Mouse (Mus musculus): ENCODE results near the gene H2al1k.
"Not testable (repeated sequence)": the region's sequence is repeated elsewhere in the genome, so short reads cannot be mapped to it uniquely, and the experiment has no call there.

The H2al1k gene

GRCm38 (mm10) chrX:9350327-9350726, at the start of gene H2al1k:
H2al1k (plus strand) TSS chrX:9350627.
- not testable (repeated sequence) for DNase-seq

- DNase-seq, result no peak
Measured at GRCm38 (mm10) chrX:9302791-9303190, 47.6 kb upstream of the H2al1k start.

- DNase-seq, result no peak
Measured at GRCm38 (mm10) chrX:9303455-9303854, 47.0 kb upstream of the H2al1k start.

- not testable (repeated sequence) for DNase-seq
Measured at GRCm38 (mm10) chrX:9316457-9316856, 34.0 kb upstream of the H2al1k start.

GRCm38 (mm10) chrX:9327954-9328353, 22.5 kb upstream of the H2al1k start:
- DNase-seq, result not testable (repeated sequence)

- not testable (repeated sequence) for DNase-seq
Measured at GRCm38 (mm10) chrX:9332366-9332962, 18.0 kb upstream of the H2al1k start.

- peak; percentile 9 for DNase-seq
Measured at GRCm38 (mm10) chrX:9333035-9333434, 17.4 kb upstream of the H2al1k start.

- not testable (repeated sequence) for DNase-seq
Measured at GRCm38 (mm10) chrX:9334996-9335395, 15.4 kb upstream of the H2al1k start.

- DNase-seq, result peak; percentile 20
Measured at GRCm38 (mm10) chrX:9374012-9374411, 23.6 kb downstream of the H2al1k start.

GRCm38 (mm10) chrX:9375927-9376326, 25.5 kb downstream of the H2al1k start:
- not testable (repeated sequence) for DNase-seq

Measured in kidney, adult 9 months (tissue).